Mouse (Mus musculus) adrenal gland (tissue): ENCODE results near the gene Tatdn3.
"Not testable (repeated sequence)": the region's sequence is repeated elsewhere in the genome, so short reads cannot be mapped to it uniquely, and the experiment has no call there.

Experiments used
- intact Hi-C: fragments of 180-260 bp; cut with DNase I; formaldehyde crosslinking; loops from one replicate; pipeline ENCODE4 v1.15.1; 2025

The Tatdn3 gene

GRCm38 (mm10) chr1:191036554-191037334, 26.0 kb downstream of the Tatdn3 start, which contains the start of gene Spata45:
TSS of gene Spata45 (plus strand) at chr1:191036639.
- intact Hi-C loops = no loop called here

GRCm38 (mm10) chr1:191035649-191036048, 27.1 kb downstream of the Tatdn3 start:
- intact Hi-C loops = no loop called here

GRCm38 (mm10) chr1:191030922-191031425, 31.8 kb downstream of the Tatdn3 start:
- intact Hi-C loops = not testable (repeated sequence)

GRCm38 (mm10) chr1:191030182-191030581, 32.5 kb downstream of the Tatdn3 start:
- intact Hi-C loops = no loop called here

GRCm38 (mm10) chr1:191026021-191026713, 36.6 kb downstream of the Tatdn3 start, which contains the start of gene Flvcr1:
TSS of gene Flvcr1 (minus strand) at chr1:191026158.
- intact Hi-C loops = no loop called here

GRCm38 (mm10) chr1:191025016-191026012, 37.4 kb downstream of the Tatdn3 start:
- intact Hi-C loops = no loop called here

GRCm38 (mm10) chr1:191023806-191024205, 38.9 kb downstream of the Tatdn3 start:
- intact Hi-C loops = not testable (repeated sequence)

- intact Hi-C loops = no loop called here
Measured at GRCm38 (mm10) chr1:191023140-191023539, 39.6 kb downstream of the Tatdn3 start.

GRCm38 (mm10) chr1:191021016-191021415, 41.7 kb downstream of the Tatdn3 start:
- intact Hi-C loops = no loop called here

- intact Hi-C loops = no loop called here
Measured at GRCm38 (mm10) chr1:191020217-191020924, 42.4 kb downstream of the Tatdn3 start.

- intact Hi-C loops = no loop called here
Measured at GRCm38 (mm10) chr1:191019803-191020202, 42.9 kb downstream of the Tatdn3 start.

- intact Hi-C loops = no loop called here
Measured at GRCm38 (mm10) chr1:191014271-191014670, 48.5 kb downstream of the Tatdn3 start.

GRCm38 (mm10) chr1:191008707-191009106, 54.0 kb downstream of the Tatdn3 start:
- intact Hi-C loops = no loop called here

- intact Hi-C loops = loop anchor here (5.0 kb wide), 1 partner anchor 75 kb away; no protein-coding TSS in a partner anchor
Measured at GRCm38 (mm10) chr1:191002201-191002600, 60.5 kb downstream of the Tatdn3 start.

- intact Hi-C loops = loop anchor here (5.0 kb wide), 1 partner anchor 77 kb away; no protein-coding TSS in a partner anchor
Measured at GRCm38 (mm10) chr1:191000686-191001085, 62.0 kb downstream of the Tatdn3 start.

GRCm38 (mm10) chr1:190998027-190998426, 64.7 kb downstream of the Tatdn3 start:
- intact Hi-C loops = no loop called here

GRCm38 (mm10) chr1:190996346-190996877, 66.3 kb downstream of the Tatdn3 start:
- intact Hi-C loops = no loop called here
